ENCODE assay signal across 1 mouse cellular context in the genomic region with DNA sequence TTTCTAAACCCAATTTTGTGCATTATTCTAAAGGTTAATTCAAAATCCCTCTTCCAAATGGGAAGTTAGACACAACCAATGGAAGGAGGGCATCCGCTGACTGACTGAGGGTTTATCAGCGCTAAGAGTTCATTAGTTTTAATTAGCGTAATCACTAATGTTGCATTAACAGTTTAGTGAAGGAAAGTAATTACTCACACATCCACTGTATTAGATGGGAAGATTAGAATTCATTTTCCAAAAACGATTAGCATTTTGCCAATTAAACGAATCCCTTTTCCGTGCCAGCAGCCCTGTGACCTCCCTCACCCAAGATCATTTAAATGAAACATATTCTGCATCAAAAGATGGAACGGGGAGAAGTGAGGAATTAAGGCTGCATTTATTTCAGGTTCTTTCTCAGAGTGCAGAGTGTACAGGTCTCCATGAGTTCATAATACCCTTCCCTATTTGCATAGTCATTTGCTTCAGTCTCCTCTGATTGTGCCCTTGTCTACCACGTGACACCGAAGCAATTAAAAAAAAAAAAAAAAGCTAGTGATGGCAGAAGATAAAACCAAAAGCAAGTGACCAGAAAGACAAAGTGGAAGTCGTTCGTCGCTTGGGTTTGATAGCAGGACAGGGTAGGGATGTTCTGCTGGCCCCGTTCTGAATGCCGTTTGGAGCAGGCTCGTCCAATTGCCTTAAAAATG.
TF ChIP-seq lines count a peak whose summit lies in the region.

No protein-coding gene starts in this region.

TF ChIP-seq in MEL, 35 proteins besides CTCF, POLR2A, EP300 and RAD21 (continued from another document):
- TF ChIP-seq TAL1 (IDR thresholded peaks at IDR 0.05; ENCODE audit: low read length) (no peak), GABPA (IDR thresholded peaks at IDR 0.05; ENCODE audit: low read depth, low read length) (no peak), NRF1 (IDR thresholded peaks at IDR 0.05; ENCODE audit: insufficient read depth, low read depth, low read length, poor library complexity, severe bottlenecking) (no peak), E2F4 (IDR thresholded peaks at IDR 0.05; ENCODE audit: borderline replicate concordance, low read depth, low read length) (no peak), ETS1 (IDR thresholded peaks at IDR 0.05; ENCODE audit: low read depth, low read length) (peak; percentile 66; the same call in 1 of the 2 replicates), POLR2AphosphoS5 (IDR thresholded peaks at IDR 0.05; ENCODE audit: borderline replicate concordance, low read depth, low read length) (no peak), SIN3A (IDR thresholded peaks at IDR 0.05; ENCODE audit: low read length) (0 out of 2 replicates have a peak, but pooled peaks have one; percentile 12), TCF12 (IDR thresholded peaks at IDR 0.05; ENCODE audit: low read depth, low read length) (peak; percentile 41; the same call in 1 of the 2 replicates), ZNF384 (IDR thresholded peaks at IDR 0.05; ENCODE audit: low read depth, low read length) (peak; percentile 100), USF1 (IDR thresholded peaks at IDR 0.05; ENCODE audit: low read depth, low read length) (peak; percentile 97), NELFE (IDR thresholded peaks at IDR 0.05; ENCODE audit: low read depth, low read length) (peak; percentile 48; the same call in 1 of the 2 replicates), GATA1 (IDR thresholded peaks at IDR 0.05; ENCODE audit: low read depth, low read length) (peak; percentile 85), CHD2 (IDR thresholded peaks at IDR 0.05; ENCODE audit: low read length) (no peak)
